Mouse (Mus musculus) erythroblast, embryonic 14.5 days (primary cell): ENCODE data around the gene Arhgef28. TPM values are rescaled to one million over a fixed set of nuclear protein-coding genes. Genes with fewer than 3 reads are reported as not detected.

Experiments used
- H3K27me3 ChIP-seq: 2 replicates; pipeline ENCODE4 v1.6.1; 2012; ENCODE audit warnings: inconsistent platforms; ENCODE audit not compliant: control insufficient read depth
- H3K36me3 ChIP-seq: 2 replicates; pipeline ENCODE4 v1.6.1; 2012; ENCODE audit warnings: mild to moderate bottlenecking, inconsistent platforms; ENCODE audit not compliant: control insufficient read depth
- H3K4me1 ChIP-seq: 2 replicates; pipeline ENCODE4 v1.6.1; 2012; ENCODE audit warnings: inconsistent platforms; ENCODE audit not compliant: control insufficient read depth
- H3K4me3 ChIP-seq: replicated peaks from 2 replicates; pipeline ENCODE3; 2012; ENCODE audit warnings: moderate library complexity, mild to moderate bottlenecking, inconsistent platforms
- H3K9me3 ChIP-seq: 2 replicates; pipeline ENCODE4 v1.6.1; 2012; ENCODE audit warnings: low read length, inconsistent platforms, mixed read lengths; ENCODE audit not compliant: control insufficient read depth
- GATA1 ChIP-seq: IDR thresholded peaks from 2 replicates; pipeline ENCODE4 v1.6.1; 2012; ENCODE audit warnings: low read length, inconsistent platforms, mixed read lengths
- TAL1 ChIP-seq: IDR thresholded peaks from 3 replicates; pipeline ENCODE4 v1.6.1; 2012; ENCODE audit warnings: low read length, inconsistent platforms, mixed read lengths
- polyA plus RNA-seq: library from polyadenylated mRNA; stranded (reverse); fragments of >175 nt; gene quantifications from 2 replicates; pipeline ENCODE4 v1.2.3, GENCODE M21; 2012

Gene Arhgef28
- polyA plus RNA-seq, 1 experiment, result 0.07 TPM

DNA sequence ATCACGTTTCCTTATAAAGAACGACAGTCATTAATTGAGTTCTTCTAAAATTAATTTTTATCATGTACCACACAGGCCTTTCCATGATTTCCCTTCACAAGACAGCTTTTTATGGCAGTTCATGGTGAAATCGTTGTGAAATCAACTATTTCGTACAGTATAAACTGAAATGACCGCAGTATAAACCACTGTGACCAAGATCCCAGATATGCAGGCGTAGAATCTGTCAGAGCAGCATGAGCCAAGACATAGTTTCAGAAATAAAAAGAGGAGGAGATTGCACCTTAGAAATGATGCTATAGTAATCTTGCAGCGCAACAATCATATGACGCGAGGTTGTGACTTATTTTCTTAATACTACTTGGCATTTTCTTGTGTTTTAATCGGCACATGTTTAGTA, 63.2 kb downstream of the Arhgef28 start:
- Histone ChIP-seq H3K27me3 (no peaks in the 10 kb centered on the region), H3K4me1 (no peaks in the 10 kb centered on the region), H3K4me3 (no peak overlapping the region), H3K9me3 (no peaks in the 10 kb centered on the region), H3K36me3 (no peaks in the 10 kb centered on the region)
- TF ChIP-seq GATA1 (no peak), TAL1 (no peak)

DNA sequence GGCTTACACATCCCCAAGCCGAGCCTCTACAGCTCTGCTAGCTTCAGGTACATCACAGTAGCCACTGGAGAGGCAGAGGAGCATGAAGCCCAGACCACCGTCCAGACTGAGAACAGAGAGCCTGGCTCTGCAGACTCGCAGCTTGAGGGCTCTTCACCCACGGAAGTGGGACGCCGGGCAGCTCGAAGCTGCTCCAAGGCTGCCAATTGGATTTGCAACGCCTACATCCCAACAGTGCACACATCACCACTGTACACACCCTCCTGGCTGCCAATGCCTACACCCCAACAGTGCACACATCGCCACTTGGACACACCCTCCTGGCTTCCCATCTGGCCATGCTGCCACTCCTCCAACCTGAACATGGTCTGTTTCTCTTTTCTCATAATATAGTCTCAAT, 65.6 kb downstream of the Arhgef28 start:
- Histone ChIP-seq H3K27me3 (peaks cover 4% of the 10 kb centered on the region), H3K4me1 (no peaks in the 10 kb centered on the region), H3K36me3 (no peaks in the 10 kb centered on the region), H3K9me3 (no peaks in the 10 kb centered on the region), H3K4me3 (no peak overlapping the region)
- no peak for TF ChIP-seq GATA1
- no peak for TF ChIP-seq TAL1

DNA sequence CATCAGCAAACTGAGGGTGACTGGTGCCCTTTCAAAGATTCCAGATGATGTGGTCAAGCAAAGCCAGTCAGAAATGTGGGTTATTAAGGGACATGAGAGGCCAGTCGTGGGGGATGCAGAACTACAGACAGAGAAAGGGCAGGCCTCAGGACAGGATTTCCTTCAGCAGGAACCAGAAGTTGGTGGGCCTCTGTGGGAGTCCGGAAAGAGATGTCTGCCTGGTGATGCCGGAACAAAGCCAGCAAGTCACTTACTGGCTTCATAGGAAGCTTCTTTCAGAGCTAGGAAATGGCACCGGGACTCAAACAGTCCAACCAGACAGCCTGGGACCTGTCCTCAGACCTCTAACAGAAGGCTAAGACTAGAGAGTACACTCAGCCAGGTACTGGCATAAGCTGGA, 67.5 kb downstream of the Arhgef28 start:
- no peak for TF ChIP-seq GATA1
- no peak for TF ChIP-seq TAL1
- Histone ChIP-seq H3K36me3 (no peaks in the 10 kb centered on the region), H3K4me1 (no peaks in the 10 kb centered on the region), H3K4me3 (no peak overlapping the region), H3K27me3 (peaks cover 4% of the 10 kb centered on the region), H3K9me3 (no peaks in the 10 kb centered on the region)

GRCm38 (mm10) chr13:98135890-98136555, 70.2 kb downstream of the Arhgef28 start:
- TF ChIP-seq TAL1 (no peak), GATA1 (no peak)
- peaks cover 4% of the 10 kb centered on the region for H3K27me3 ChIP-seq
- no peaks in the 10 kb centered on the region for H3K4me1 ChIP-seq
- no peaks in the 10 kb centered on the region for H3K36me3 ChIP-seq
- no peak overlapping the region for H3K4me3 ChIP-seq
- no peaks in the 10 kb centered on the region for H3K9me3 ChIP-seq

GRCm38 (mm10) chr13:98132951-98133350, 73.3 kb downstream of the Arhgef28 start:
- no peaks in the 10 kb centered on the region for H3K9me3 ChIP-seq
- TF ChIP-seq TAL1, result no peak
- no peak for TF ChIP-seq GATA1
- H3K27me3 ChIP-seq, result peaks cover 4% of the 10 kb centered on the region
- no peaks in the 10 kb centered on the region for H3K4me1 ChIP-seq
- H3K4me3 ChIP-seq, result no peak overlapping the region
- H3K36me3 ChIP-seq, result no peaks in the 10 kb centered on the region

GRCm38 (mm10) chr13:98132264-98132663, 74.0 kb downstream of the Arhgef28 start:
- Histone ChIP-seq H3K4me1 (no peaks in the 10 kb centered on the region), H3K9me3 (no peaks in the 10 kb centered on the region), H3K36me3 (no peaks in the 10 kb centered on the region), H3K27me3 (peaks cover 4% of the 10 kb centered on the region), H3K4me3 (no peak overlapping the region)
- TF ChIP-seq GATA1, result no peak
- TF ChIP-seq TAL1, result no peak; the same call in 2 of the 3 replicates

- Histone ChIP-seq H3K9me3 (no peaks in the 10 kb centered on the region), H3K4me1 (peaks cover 10% of the 10 kb centered on the region), H3K4me3 (no peak overlapping the region), H3K27me3 (peaks cover 5% of the 10 kb centered on the region; the same call in 1 of the 2 replicates), H3K36me3 (no peaks in the 10 kb centered on the region)
- TF ChIP-seq GATA1, result no peak
- TF ChIP-seq TAL1, result no peak
These were observed 80.6 kb downstream of the Arhgef28 start for GRCm38 (mm10) chr13:98125666-98126065.

DNA sequence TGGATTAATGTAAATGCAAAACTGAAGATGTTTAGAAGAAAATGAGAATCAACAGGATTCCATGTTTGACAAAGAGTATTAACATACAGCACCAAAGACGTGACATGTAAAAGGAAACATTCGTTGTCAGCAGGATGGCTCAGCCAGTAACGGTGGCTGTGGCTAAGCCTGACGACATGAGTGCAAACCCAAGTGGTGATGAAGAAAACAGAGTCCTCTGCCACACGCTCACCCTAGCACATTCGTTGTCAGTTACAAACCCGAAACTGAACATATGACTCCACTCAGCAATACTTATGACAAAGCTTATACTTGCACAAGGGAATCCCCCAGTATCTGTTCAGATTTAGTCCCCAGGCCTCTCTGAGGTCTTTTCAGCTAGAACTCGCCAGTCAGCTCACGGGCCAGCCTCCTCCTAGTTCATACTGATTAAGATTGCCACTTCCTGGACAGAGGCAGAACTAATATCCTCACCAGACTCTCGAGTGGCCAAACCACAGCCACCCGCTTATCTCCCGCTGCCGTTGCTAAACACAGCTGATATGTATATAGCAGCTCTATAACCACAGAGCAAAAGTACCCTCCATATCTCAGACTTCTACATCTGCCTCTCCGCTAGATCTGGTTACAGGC, 82.0 kb downstream of the Arhgef28 start:
- Histone ChIP-seq H3K27me3 (peaks cover 5% of the 10 kb centered on the region; the same call in 1 of the 2 replicates), H3K4me1 (peaks cover 10% of the 10 kb centered on the region), H3K36me3 (no peaks in the 10 kb centered on the region), H3K9me3 (no peaks in the 10 kb centered on the region), H3K4me3 (no peak overlapping the region)
- TF ChIP-seq TAL1, result no peak
- no peak for TF ChIP-seq GATA1

- no peaks in the 10 kb centered on the region for H3K36me3 ChIP-seq
- H3K4me1 ChIP-seq, result peaks cover 10% of the 10 kb centered on the region
- H3K27me3 ChIP-seq, result peaks cover 5% of the 10 kb centered on the region; the same call in 1 of the 2 replicates
- H3K9me3 ChIP-seq, result no peaks in the 10 kb centered on the region
- TF ChIP-seq GATA1, result no peak
- TF ChIP-seq TAL1, result no peak
- no peak overlapping the region for H3K4me3 ChIP-seq
These were observed 83.5 kb downstream of the Arhgef28 start for GRCm38 (mm10) chr13:98122766-98123165.
